Mouse (Mus musculus) myocyte (in vitro differentiated cells): ENCODE data around the gene Rai1.

ENCODE experiments used
- POLR2A ChIP-seq: IDR thresholded peaks from one replicate; pipeline ENCODE4 v1.6.1; 2011; ENCODE audit warnings: low read depth, mild to moderate bottlenecking, control low read depth, moderate library complexity; ENCODE audit not compliant: insufficient read length
- POLR2AphosphoS2 ChIP-seq: IDR thresholded peaks from one replicate; pipeline ENCODE4 v1.6.1; 2011; ENCODE audit warnings: low read depth, control low read depth; ENCODE audit not compliant: insufficient read length
- TCF12 ChIP-seq: IDR thresholded peaks from one replicate; pipeline ENCODE4 v1.6.1; 2011; ENCODE audit warnings: mild to moderate bottlenecking, control low read depth; ENCODE audit not compliant: poor library complexity, insufficient read depth, severe bottlenecking

DNA sequence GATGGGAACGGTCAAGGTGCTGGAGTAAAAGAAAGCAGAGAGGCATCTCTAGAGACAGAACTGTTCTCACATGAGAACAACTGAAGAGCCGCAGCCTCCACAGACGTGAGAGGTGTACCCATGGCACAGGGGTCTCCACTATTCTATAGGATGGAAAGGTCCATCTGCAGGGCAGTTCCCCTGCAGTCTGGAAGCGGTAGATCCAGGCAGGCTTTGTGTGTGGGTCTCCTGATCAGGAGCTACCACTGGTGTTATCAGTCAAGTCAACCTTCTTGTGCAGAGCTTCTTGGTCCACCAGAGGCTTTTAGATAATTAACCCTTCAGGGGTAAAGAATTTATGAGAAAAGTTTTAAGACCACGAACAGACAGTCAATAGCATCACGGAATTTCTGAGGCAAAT, 48.3 kb upstream of the Rai1 start:
- TF ChIP-seq POLR2A, result no peak
- no peak for TF ChIP-seq POLR2AphosphoS2
- no peak for TF ChIP-seq TCF12
